Mouse (Mus musculus): Measurements from ENCODE around the gene Gm12248.
"Not testable (repeated sequence)": the region's sequence is repeated elsewhere in the genome, so short reads cannot be mapped to it uniquely, and the experiment has no call there.

The Gm12248 gene

GRCm38 (mm10) chr11:58102146-58102545 is 9.2 kb upstream of the Gm12248 start:
- no peak for DNase-seq

- DNase-seq = no peak
Measured at GRCm38 (mm10) chr11:58101194-58101720, 8.3 kb upstream of the Gm12248 start.

- DNase-seq = no peak
Measured at GRCm38 (mm10) chr11:58100006-58100405, 7.1 kb upstream of the Gm12248 start.

GRCm38 (mm10) chr11:58098366-58098720 is 5.4 kb upstream of the Gm12248 start:
- not testable (repeated sequence) for DNase-seq

- no peak for DNase-seq
Measured at GRCm38 (mm10) chr11:58097621-58098365, 4.9 kb upstream of the Gm12248 start.

GRCm38 (mm10) chr11:58096821-58097620 is 4.1 kb upstream of the Gm12248 start:
- DNase-seq = no peak

GRCm38 (mm10) chr11:58096160-58096559 is 3.2 kb upstream of the Gm12248 start:
- DNase-seq = no peak

GRCm38 (mm10) chr11:58095561-58095960 is 2.6 kb upstream of the Gm12248 start:
- no peak for DNase-seq

GRCm38 (mm10) chr11:58094766-58095165 is 1.8 kb upstream of the Gm12248 start:
- no peak for DNase-seq

- DNase-seq = no peak
Measured at GRCm38 (mm10) chr11:58092541-58092940, 393 bp downstream of the Gm12248 start.

- DNase-seq = no peak
Measured at GRCm38 (mm10) chr11:58081716-58082115, 11.2 kb downstream of the Gm12248 start.

GRCm38 (mm10) chr11:58077270-58077669 is 15.7 kb downstream of the Gm12248 start:
- no peak for DNase-seq

GRCm38 (mm10) chr11:58072978-58073377 is 20.0 kb downstream of the Gm12248 start:
- no peak for DNase-seq

GRCm38 (mm10) chr11:58065025-58065424 is 27.9 kb downstream of the Gm12248 start:
- no peak for DNase-seq

GRCm38 (mm10) chr11:58062586-58062985 is 30.3 kb downstream of the Gm12248 start:
- DNase-seq = no peak

GRCm38 (mm10) chr11:58061218-58061617 is 31.7 kb downstream of the Gm12248 start:
- DNase-seq = not testable (repeated sequence)

- DNase-seq = not testable (repeated sequence)
Measured at GRCm38 (mm10) chr11:58059752-58060151, 33.2 kb downstream of the Gm12248 start.

GRCm38 (mm10) chr11:58057455-58057854 is 35.5 kb downstream of the Gm12248 start:
- DNase-seq = peak; percentile 60

GRCm38 (mm10) chr11:58046438-58046837 is 46.5 kb downstream of the Gm12248 start:
- peak; percentile 29 for DNase-seq

- DNase-seq = no peak
Measured at GRCm38 (mm10) chr11:58042861-58043431, 50.0 kb downstream of the Gm12248 start.

- DNase-seq = peak; percentile 37
Measured at GRCm38 (mm10) chr11:58039027-58039426, 53.9 kb downstream of the Gm12248 start.

GRCm38 (mm10) chr11:58033635-58034034 is 59.3 kb downstream of the Gm12248 start:
- DNase-seq = no peak

GRCm38 (mm10) chr11:58031176-58031575 is 61.8 kb downstream of the Gm12248 start:
- no peak for DNase-seq

GRCm38 (mm10) chr11:58029869-58030268 is 63.1 kb downstream of the Gm12248 start:
- DNase-seq = no peak

Data from lung, postnatal 14 days (tissue).